Mouse (Mus musculus) olfactory bulb, adult 2 months (tissue): ENCODE results near the gene Ctsw. TPM values are rescaled to one million over a fixed set of nuclear protein-coding genes. Genes with fewer than 3 reads are reported as not detected.

Experiments
- H3K27ac ChIP-seq: fragments of 200-500 bp; 2 replicates; pipeline ENCODE4 v1.5.1; 2012; ENCODE audit warnings: low read depth, low read length; ENCODE audit not compliant: insufficient read depth
- H3K4me1 ChIP-seq: fragments of 200-500 bp; 2 replicates; pipeline ENCODE4 v1.6.1; 2012; ENCODE audit warnings: low read length; ENCODE audit not compliant: control insufficient read depth, insufficient read depth
- H3K4me3 ChIP-seq: fragments of 200-500 bp; 2 replicates; pipeline ENCODE4 v1.5.1; 2012; ENCODE audit warnings: mild to moderate bottlenecking, low read depth, low read length, moderate library complexity; ENCODE audit not compliant: insufficient read depth
- CTCF ChIP-seq: fragments of 200-500 bp; IDR thresholded peaks from 2 replicates; pipeline ENCODE4 v1.5.1; 2012; ENCODE audit warnings: low read depth, mild to moderate bottlenecking, low read length, moderate library complexity; ENCODE audit not compliant: insufficient read depth
- POLR2A ChIP-seq: fragments of 200-500 bp; IDR thresholded peaks from 2 replicates; pipeline ENCODE4 v1.6.1; 2012; ENCODE audit warnings: mild to moderate bottlenecking, low read depth, low read length, moderate library complexity; ENCODE audit not compliant: insufficient read depth
- WGBS: fragments of 180-500 bp; shearing (Covaris S2); methylation state at CpG from one replicate; pipeline ENCODE4 v1.1.7; 2018; 5-methylcytosine and 5-hydroxymethylcytosine counted together
- polyA plus RNA-seq: library from polyadenylated mRNA; stranded (reverse); fragments of >200 nt; gene quantifications from 2 replicates; pipeline ENCODE4 v1.2.4, GENCODE M21; 2012; ENCODE audit warnings: low replicate concordance; ENCODE audit not compliant: missing spikeins, insufficient read depth, insufficient read length

The Ctsw gene
- polyA plus RNA-seq, 1 experiment: not detected

DNA sequence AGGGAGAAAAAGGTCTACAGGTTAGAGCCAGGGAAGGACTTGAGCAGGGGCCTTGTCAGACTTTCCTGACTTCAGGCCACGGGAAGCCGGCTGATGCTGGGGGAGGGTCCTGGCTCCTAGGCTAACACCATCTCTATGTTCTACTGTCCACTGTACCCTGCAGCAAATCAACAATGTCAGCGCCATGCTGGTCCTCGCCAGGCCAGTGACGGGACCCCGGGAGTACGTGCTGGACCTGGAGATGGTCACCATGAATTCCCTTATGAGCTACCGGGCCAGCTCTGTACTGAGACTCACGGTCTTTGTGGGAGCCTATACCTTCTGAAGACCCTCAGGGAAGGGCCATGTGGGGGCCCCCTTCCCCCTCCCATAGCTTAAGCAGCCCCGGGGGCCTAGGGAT is 13.1 kb upstream of the Ctsw start:
- Histone ChIP-seq H3K4me3 (no peak overlapping the region), H3K4me1 (peaks cover 17% of the 10 kb centered on the region), H3K27ac (no peak overlapping the region)
- TF ChIP-seq POLR2A (no peak), CTCF (no peak)
- 91% methylated on average over 10 of the region's 10 CpGs for WGBS

DNA sequence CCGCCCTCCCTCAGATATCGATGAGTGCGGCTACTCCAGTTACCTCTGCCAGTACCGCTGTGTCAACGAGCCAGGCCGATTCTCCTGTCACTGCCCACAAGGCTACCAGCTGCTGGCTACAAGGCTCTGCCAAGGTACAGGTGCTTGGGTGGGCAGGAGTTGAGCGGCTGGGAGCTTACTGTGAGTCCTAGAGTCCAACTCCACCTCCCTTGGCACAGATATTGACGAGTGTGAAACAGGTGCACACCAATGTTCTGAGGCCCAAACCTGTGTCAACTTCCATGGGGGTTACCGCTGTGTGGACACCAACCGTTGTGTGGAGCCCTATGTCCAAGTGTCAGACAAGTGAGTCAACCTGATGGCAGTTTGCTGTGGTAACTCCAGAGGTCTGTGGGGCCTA is 11.7 kb upstream of the Ctsw start:
- H3K27ac ChIP-seq: no peak overlapping the region
- peaks cover 26% of the 10 kb centered on the region for H3K4me1 ChIP-seq
- WGBS: 87% methylated on average over 10 of the region's 10 CpGs
- no peak for TF ChIP-seq CTCF
- no peak for TF ChIP-seq POLR2A
- H3K4me3 ChIP-seq: no peak overlapping the region

DNA sequence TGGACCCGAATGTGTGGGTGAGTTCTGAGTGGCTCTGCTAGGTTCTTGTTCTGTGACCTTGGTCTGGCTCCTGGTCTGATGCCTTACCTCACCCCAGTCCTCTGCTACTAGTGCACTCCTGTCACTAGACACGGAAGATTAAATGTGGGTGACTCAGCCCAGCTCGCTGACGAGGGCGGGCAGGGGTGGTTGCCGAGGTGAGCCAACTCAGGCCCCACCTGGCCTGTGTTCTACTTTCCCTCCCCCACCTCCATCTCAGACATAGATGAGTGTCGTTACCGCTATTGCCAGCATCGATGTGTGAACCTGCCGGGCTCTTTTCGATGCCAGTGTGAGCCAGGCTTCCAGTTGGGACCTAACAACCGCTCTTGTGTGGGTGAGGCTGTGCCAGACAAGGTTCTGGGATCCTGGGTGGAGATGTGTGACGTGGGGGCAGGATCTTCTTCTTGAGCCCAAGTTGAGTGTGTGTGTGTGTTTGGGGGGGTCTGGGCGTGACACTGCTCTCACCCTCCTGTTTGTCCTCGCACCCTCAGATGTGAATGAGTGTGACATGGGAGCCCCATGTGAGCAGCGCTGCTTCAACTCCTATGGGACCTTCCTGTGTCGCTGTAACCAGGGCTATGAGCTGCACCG is 9.5 kb upstream of the Ctsw start:
- WGBS: 73% methylated on average over 18 of the region's 18 CpGs
- no peak overlapping the region for H3K4me3 ChIP-seq
- H3K4me1 ChIP-seq: peaks cover 34% of the 10 kb centered on the region
- TF ChIP-seq CTCF (no peak), POLR2A (no peak)
- H3K27ac ChIP-seq: no peak overlapping the region

DNA sequence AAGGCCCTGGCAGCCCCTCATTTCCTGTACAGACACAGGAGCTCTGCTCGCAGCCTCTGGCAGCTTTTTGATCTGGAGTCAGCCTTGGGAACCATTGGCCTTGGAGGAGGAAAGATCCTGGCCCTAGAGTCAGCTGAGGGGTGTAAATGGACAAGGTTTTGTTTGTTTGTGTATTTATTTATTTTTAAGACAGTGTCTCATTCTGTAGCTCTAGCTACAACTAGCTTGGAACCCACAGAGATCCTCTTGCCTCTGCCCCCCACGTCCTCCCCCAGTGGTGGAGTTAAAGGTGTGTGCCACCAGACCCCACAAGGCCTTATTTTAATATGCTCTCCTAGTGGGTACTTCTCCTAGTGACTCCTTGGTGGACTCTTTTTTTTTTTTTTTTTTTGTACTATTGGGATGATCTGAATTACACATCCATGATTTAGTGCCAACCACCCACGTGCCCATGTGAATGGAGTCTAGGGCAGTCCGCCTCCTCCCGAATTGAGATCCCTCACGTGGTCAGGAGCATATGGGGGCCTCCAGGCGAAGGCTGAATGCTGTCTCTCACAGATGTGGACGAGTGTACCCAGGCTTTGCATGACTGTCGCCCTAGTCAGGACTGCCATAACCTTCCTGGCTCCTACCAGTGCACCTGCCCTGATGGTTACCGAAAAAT is 8.8 kb upstream of the Ctsw start:
- no peak for TF ChIP-seq CTCF
- TF ChIP-seq POLR2A: no peak
- Histone ChIP-seq H3K4me3 (no peak overlapping the region), H3K4me1 (peaks cover 34% of the 10 kb centered on the region), H3K27ac (no peak overlapping the region)
- 65% methylated on average over 10 of the region's 10 CpGs for WGBS

DNA sequence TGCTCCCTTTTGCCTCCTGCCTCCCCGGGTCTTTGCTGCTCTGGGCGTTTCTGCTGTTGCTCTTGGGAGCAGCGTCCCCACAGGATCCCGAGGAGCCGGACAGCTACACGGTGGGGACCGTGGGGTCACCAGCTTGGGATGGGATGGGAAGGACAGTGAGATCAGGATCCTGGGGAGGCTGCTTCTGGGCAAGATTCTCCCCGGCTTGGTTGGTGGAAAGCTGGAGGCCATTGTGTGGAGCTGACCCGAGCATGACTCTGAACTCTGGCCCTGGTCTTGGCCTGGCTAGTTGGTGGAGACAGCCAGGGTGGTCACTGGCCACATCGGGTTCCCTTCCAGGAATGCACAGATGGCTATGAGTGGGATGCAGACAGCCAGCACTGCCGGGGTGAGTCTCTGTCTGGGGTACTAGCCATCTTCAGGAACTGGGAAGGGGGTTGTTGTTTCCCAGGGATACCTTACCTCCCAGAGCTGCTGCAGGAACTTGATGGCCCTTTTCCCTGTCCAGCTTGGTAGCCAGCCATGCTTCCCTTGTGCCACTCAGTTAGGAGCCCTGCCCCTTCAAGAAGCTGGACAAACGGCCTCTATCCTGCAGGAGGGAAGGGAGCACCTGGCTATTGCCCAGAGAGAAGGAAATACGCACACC is 6.9 kb upstream of the Ctsw start:
- Histone ChIP-seq H3K4me3 (peak overlapping the region; percentile 53), H3K27ac (peak overlapping the region; percentile 52), H3K4me1 (peaks cover 37% of the 10 kb centered on the region)
- 17% methylated on average over 13 of the region's 13 CpGs for WGBS
- TF ChIP-seq POLR2A (no peak), CTCF (no peak)

DNA sequence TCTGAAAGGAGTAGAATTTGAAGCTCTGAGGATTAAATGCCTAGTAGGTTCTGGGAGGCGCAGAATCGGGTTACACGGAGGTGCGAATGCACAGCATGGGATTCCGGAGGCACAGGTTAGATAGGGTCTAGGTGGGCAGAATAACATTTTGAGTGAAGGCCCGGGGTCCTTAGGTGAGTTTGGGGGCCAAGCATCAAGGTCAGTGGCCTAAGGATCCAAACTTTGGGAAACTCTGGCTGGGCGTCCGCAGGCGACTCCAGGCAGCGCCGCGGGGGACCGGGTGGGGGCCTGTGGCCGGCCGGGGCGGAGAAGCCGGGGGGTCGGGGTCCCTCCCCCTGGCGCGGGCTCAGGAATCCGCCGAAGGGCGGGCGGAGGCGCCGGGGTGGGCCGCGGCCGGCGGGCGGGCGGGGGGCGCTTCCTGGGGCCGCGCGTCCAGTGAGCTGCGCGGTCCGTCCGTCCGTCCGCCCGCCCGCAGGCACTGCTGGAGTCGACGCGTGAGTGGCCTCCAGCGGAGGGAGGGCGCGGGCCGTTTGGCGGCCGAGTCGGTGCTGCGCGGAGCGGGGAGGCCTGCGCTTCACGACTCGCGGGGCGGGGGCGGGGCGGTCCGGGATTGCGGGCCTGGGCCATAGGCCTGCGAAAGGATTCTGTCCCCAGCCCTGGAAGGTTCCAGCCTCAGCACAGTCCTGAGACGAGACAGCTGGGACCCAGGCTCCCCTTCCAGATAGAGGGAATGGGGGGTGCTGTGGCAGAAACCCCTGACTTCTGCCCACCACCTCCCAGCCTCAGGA is 6.2 kb upstream of the Ctsw start:
- TF ChIP-seq POLR2A: no peak
- TF ChIP-seq CTCF: no peak
- H3K4me3 ChIP-seq: peak overlapping the region; percentile 53
- H3K27ac ChIP-seq: peak overlapping the region; percentile 52
- WGBS: 1% methylated on average over 56 of the region's 68 CpGs
- H3K4me1 ChIP-seq: peaks cover 39% of the 10 kb centered on the region

DNA sequence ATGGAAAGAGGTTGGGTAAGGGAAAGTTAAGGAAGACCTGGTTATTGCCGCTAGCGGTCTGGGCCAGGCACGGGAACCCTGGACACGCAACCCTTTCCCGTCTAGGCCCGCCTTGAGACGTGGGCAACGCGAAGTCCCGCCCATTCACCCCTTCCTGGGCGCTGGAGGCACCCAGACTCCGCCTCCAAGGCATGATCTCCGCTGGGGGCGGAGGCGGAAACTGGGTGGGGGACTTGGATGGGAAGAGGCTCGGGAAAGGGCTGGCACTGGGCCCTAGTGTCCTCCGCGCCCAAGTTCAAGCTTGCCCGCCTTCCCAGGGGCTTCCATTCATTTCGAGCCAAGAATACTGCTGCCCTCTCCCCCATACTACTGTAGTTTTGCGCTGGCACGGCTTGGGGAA is 5.4 kb upstream of the Ctsw start, which contains the start of gene Efemp2:
Gene Efemp2, plus strand, starts transcription at position 235 of the 400 bp plus-strand sequence.
- 1% methylated on average over 22 of the region's 22 CpGs for WGBS
- peak within 1 kb of the TSS; percentile 53 for H3K4me3 ChIP-seq

DNA sequence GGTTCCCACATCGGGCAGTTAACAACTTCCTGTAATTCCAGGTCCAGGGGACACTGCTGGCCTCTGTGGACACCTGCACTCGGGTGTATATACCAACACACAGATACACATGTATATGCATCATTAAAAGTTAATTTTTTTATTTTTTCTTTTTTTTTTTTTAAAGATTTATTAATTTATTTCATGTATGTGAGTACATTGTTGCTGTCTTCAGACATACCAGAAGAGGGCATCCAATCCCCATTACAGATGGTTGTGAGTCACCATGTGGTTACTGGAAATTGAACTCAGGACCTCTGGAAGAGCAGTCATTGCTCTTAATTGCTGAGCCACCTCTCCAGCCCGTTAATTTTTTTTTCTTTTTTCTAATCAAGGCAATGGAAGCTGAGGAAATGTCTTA is 4.5 kb upstream of the Ctsw start:
- H3K27ac ChIP-seq: no peak overlapping the region
- H3K4me3 ChIP-seq: no peak overlapping the region
- H3K4me1 ChIP-seq: peaks cover 40% of the 10 kb centered on the region
- WGBS: 77% methylated on average over 3 of the region's 3 CpGs
- TF ChIP-seq CTCF (no peak), POLR2A (no peak)

More for the DNA sequence above, 5.4 kb upstream of the Ctsw start, which contains the start of gene Efemp2:
- no peak for TF ChIP-seq POLR2A
- no peak for TF ChIP-seq CTCF
- peaks cover 39% of the 10 kb centered on the region for H3K4me1 ChIP-seq
- peak within 1 kb of the TSS; percentile 52; the same call in 1 of the 2 replicates for H3K27ac ChIP-seq

DNA sequence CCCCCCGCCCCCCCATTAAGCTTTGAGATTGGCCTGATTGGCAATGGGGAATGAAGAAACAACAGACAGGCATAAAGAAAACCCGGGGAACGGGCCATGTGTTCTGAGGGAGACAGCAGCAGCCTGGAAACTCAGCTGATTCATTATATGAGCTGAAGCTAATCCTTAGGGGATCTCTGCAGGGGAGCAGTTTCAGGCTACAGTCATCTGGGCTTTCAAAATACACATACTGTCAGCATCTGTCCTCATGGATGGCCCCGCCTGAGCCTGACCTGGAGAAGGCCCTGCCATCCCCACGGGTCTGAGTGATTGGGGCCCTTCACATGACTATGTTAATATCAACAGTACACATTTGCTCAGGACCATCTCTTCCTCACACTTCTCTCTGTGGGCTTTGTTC is 3.5 kb upstream of the Ctsw start:
- TF ChIP-seq POLR2A (no peak), CTCF (no peak)
- Histone ChIP-seq H3K4me3 (no peak overlapping the region), H3K27ac (no peak overlapping the region), H3K4me1 (peaks cover 30% of the 10 kb centered on the region)
- 35% methylated on average over 5 of the region's 5 CpGs for WGBS
